Mouse (Mus musculus): Measurements from ENCODE around the gene Ikzf3.
A peak's percentile ranks its signal among the peaks of the same experiment; 100 is the strongest.

The Ikzf3 gene

GRCm38 (mm10) chr11:98470795-98471194 is 75.0 kb downstream of the Ikzf3 start:
- no peak for DNase-seq

DNA sequence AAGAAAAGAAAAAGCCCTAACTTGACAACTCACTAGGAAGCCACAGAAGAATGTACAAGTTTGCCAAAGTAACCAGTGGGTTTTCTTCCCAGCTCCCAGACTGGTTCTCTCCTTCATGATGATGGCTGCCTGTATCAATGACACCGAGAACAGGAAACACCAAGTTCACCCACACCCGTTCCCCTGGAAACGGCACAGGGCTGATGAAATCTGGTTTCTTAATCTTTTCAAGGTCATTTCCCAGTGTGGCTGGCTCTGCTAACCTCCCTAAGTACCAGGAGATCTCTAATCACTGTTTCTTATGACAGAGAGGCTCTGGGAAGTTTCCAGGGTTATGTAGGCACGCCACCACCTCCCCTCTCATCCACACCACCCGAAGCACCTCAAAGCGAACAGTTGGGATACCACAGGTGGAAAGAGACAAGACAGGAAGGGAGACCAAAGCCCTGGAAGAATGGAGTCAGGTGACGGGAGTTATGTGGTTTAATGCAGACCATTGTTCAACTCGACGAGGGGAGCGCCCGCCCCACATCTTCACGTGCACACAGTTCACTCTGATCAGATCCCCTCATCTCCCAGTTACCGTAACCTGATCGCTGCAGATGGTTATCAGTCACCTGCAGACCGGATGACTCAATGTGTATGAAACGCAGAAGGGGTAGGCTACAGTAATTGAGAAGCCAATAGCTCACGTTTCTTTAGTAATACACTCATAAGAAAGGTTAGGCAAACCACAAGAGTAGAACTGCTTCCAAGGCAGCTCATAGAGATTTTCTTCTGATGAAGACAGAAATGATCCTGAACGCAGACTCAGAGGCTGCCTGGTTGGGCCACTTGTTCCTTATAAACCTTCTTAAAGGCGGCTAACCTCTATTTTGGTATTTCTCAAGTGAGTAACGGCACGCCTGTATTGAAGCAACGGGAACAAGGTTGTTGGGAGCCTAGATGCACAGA is 75.8 kb downstream of the Ikzf3 start:
- DNase-seq, result no peak

- no peak for DNase-seq
These were observed 81.3 kb downstream of the Ikzf3 start for GRCm38 (mm10) chr11:98464516-98464915.

GRCm38 (mm10) chr11:98463911-98464310 is 81.9 kb downstream of the Ikzf3 start:
- no peak for DNase-seq

DNA sequence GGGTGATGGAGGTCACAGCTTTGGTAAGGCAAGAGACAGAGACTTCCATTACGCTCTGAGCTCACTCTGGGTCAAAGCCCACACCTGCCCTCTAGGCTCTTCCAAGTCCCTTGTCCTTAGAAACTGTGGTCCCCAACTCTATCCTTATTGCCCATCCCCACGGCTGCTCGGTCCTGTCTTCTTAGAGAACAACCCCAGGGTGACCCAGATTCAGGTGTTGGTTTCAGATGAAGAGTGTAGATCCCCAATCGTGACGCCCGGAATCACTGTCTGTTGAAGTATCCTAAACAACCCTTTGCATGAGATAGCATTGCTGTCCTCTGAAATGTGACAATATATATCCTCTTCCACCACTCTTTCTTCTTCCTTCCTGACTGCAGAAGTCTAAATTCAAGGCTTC is 83.6 kb downstream of the Ikzf3 start:
- DNase-seq, result no peak

- DNase-seq, result no peak
These were observed 84.6 kb downstream of the Ikzf3 start for GRCm38 (mm10) chr11:98461109-98461720.

- DNase-seq, result no peak
These were observed 86.0 kb downstream of the Ikzf3 start for GRCm38 (mm10) chr11:98459860-98460259.

- no peak for DNase-seq
These were observed 86.6 kb downstream of the Ikzf3 start for GRCm38 (mm10) chr11:98459071-98459741.

DNA sequence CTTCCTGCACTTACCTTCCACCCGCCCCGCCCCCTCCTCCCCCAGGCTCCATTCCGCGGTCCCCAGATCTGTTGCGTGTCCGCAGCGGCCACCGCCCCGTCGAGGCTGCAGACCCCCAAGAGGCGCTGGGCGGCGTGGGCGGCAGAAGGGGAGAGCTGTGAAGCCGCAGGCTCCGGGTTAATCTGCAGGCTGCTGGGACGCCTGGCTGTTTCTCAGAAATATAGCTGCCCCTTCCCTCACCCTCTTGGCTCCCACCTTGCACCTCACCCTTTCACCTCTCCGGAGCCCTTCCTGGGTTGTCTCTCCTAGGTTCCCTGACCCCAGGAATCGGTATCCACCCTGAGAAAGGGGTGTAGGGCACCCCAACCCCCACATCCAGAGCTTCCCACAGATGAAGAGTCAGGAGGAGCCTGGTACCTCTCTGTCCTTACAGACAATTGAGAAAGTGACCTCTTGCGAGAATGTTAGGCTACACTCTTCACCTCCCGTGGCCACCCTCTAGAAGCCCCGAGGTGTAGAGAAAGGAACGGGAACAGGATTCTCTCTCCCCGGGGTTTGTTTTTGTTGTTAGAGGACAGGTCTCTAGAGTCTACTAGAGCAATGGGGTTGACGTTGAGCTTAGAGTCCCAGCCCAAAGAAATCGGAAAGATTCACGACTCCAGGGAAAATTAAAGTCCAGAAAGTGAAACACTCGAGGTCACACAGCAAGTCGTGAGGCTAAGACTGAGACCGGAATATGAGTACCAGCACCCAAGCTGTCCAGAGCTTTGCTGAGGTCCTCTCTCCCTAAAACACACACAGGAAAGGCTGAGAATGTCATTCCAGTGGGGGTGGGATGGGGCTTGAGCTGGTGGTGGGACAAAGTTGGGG is 87.5 kb downstream of the Ikzf3 start:
- DNase-seq, result no peak

DNA sequence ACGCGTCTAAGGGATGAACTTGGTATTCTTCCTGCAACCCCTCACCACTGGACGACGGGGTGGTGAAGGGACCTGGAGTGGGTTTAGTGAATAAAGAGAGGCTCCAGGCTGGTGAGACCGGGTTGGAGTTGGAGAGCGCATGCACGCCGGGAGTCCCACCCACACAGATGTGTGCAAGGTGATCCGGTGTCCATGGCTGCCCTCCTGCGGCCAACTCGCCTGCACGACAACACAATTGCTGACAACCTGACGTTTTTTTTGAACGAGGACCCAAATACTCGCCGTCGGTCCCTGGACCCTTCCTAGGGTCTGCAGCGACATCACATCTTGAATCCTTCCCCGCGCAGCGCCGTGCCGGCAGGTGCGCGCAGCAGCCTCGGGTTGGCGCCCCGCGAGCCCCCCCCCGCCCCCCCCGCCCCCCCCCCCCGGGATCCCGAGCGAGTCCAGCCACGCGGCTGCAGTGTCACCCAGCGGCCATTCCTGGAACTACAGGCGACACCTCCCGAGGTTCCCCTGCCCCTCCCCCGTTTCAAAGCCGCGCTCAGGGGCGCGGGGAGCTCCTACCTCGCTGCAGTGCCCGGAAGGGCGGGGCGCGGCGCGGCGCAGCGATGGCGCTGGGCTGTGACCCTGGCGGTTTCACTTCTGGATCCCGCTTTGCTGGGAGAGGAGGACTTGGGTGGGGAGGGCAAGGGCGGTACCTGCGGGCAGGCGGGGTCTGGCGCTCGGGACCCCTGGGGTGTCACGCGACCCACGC is 88.3 kb downstream of the Ikzf3 start:
- peak; percentile 97 for DNase-seq

GRCm38 (mm10) chr11:98456945-98457344 is 88.9 kb downstream of the Ikzf3 start:
- no peak for DNase-seq

- DNase-seq, result no peak
These were observed 89.3 kb downstream of the Ikzf3 start for GRCm38 (mm10) chr11:98456545-98456944.

DNA sequence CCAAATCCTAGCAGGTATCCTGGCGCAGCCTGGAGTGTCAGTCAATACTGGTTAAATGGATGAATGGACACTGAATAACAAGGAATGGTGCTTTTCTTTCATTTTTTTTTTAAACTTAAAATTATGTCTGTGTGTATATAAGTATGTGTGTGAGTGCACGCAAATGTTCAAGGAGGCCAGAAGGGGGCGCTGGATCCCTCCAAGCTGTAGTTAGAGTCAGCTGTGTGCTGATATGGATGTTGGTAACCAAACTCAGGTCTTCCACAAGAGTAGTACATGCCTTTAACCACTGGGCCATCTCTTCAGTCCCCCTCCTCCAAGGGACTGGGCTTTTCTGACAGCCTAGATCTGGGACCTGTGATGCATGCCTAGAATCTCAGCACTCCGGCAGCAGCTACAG is 90.3 kb downstream of the Ikzf3 start:
- DNase-seq, result no peak

DNA sequence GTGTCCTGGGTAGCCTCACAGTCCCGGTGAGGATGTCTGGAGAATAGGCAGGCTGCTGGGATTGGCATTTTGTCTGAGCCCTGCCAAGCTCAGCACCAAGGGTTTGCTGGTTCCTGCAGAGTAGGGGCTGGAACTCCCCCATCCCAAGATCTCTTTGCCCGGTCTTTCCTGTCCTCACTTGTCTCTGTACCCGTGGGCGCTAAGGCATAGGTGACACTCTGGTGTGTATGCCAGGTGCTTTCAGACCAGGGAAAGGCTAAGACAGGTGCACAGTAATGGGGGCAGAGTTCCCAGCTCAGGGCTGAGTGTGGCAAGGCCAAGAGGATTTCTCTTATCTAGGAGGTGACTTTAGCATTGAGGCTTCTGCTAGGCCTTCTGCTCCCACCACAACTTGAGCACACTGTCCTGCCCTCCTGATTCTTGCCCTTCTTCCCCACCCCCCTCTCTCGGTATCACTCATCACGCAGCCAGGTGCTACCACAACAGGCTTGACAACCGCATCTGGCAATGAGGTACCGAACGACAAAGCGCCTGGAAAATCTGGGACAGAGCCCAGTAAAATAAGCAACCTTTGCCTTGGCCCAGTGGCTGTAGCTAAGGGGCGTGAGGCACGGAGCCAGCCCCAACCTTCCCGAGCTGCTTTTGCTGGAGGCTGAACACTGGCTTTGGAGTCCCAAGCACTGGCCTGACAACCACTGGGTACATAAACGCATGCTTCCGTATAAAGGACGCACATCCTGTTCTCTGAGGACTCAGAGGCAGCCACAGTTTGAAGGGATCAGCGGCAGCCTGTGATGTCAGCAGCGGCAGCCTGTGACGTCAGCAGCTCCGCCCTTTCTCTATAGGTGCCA is 95.7 kb downstream of the Ikzf3 start:
- no peak for DNase-seq

DNA sequence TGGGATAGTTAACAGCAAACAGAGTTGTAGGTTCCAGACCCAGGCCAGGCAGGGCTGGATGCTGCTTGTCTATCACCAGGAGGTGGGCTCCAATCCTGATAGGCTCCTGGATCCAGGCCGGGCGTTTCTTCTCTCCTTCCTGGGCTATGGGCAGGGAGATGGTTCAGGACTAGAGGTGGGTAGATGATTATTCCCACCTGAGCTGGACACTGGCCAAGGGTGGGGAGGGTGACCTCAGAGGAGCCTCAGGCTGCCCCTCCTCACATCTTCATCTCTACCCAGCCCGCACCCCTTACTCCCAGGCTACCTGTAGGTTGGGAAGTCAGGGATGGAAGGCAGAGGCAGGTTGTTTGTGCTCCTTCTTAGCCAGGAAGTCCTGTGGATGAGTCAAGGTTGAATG is 96.4 kb downstream of the Ikzf3 start:
- DNase-seq, result no peak

DNA sequence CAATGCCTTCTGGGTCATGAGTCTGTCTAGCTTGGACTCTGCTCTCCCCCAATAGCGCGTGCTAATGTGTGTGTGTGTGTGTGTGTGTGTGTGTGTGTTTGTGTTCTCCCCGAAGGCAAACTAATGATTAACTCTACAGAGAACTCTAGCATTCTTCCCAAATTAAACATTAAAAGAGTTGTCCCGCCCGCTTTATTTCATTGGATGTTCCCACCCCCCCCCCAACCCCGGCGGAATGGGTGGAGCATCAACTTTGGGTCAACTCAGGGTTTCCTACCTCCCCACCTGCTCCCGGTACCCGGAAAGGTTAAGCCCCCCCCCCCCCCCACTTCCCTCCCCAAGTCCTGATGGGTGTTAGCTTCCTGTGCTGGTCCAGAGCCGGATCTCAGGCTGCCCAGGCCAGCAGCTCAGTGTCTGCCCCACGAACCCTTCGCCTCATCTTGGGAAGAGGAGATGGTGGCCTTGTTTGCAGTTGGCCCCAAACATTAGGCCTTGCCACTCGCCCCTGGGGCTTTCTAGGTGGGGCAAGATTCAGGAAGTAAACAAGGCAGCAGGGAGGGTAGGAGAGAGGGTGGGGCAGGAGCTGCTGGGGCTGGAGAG is 97.5 kb downstream of the Ikzf3 start:
- no peak for DNase-seq

DNA sequence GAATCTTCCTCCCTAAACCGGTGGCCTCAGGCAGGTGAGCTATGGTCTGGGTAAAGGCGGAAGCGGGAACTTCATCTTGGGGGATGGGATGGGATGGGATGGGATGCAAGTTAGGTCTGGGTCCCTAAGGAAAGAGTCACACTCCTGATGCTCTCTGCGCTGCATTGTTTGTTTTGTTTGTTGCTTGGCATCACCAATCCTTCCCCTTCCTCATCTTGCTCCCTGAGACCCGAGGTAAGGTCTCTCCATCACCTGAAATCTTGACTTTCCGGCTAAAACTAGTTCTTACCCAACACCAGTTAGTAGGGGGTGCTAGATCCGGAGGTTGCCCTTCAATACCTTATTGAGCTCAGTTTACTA is 98.4 kb downstream of the Ikzf3 start:
- DNase-seq, result no peak

GRCm38 (mm10) chr11:98446562-98447474 is 99.0 kb downstream of the Ikzf3 start:
- no peak for DNase-seq

DNA sequence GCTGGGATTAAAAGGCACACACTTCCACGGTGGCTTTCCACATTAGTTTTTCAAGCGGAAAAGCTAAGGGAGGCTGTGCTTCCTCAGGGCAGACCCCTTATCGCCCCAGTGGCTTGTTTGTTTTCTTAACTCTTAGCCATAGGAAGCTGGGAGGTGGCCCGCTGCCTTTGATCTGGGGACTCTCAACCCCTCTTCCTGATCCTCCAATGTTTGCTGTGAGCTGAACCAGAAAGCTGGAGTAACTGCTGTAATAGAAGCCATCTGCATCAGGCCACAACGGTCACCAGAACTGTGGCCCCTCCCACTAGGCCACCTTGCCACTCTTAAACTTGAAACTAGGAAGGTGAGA is 99.6 kb downstream of the Ikzf3 start, which contains the start of gene Grb7:
Gene Grb7, plus strand, starts transcription at position 182 of the 349 bp plus-strand sequence.
- no peak for DNase-seq

DNA sequence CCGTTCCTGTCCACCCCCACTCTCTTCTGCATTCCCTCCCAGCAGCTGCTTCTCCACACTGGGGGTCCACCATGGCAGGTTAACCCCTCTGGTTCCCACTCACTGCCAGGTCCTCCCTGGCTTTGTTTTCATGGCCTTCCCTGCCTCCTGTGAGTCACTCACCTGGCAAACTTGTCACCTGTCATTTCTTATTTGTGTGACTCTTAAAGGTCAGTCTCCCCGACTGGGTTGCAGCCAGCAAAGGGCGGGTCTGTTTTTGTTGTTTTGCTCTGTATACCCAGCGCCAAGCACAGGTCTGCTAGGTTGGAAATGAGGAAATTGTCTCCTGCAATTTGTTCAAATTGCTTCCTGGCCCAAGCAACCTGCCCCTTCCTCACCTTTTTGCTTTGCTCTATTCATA is 100.2 kb downstream of the Ikzf3 start:
- no peak for DNase-seq

All from right cerebral cortex, postnatal 4 days (tissue).